Mouse (Mus musculus): ENCODE results near the gene Cacnb4.

The Cacnb4 gene

DNA sequence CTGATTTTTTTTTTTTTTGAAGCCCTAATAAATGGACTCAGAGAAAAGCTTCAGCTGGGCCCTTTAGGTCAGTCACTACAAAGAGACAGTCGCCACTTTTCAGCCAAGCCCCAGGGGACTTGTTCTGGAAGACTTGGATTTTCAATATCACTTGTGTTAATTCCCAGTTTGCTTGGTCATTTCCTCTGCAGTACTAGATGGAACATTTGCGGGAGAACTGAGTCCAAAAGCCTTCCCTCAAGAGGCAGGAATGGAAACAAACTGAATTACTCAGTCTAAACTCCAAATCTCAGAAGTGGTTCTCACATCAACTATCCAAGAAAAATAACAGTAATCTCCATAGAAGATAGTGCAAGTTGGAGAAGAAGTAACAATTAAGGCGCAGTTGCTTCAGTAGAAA is 109.2 kb downstream of the Cacnb4 start:
- DNase-seq (ENCODE audit: low spot score): no peak

DNA sequence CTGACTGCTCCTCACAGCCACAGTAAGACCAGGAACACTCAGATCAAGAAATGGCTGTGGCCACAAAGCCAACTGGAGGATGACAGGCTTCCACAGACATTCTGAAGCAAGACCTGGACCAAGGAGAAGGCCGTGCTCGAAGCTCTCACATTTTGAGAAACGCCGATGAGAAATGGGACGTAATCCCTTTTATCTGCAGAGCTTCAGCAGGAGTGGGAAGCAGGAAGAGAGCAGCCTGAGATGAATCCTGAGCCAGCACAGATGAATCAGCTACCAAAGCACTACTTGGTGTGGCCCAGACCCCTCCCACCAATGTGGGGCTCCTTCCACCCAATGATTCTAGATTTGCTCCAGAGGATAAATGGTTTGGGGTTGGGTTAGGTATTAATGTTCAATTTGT is 113.4 kb downstream of the Cacnb4 start:
- DNase-seq (ENCODE audit: low spot score): no peak

DNA sequence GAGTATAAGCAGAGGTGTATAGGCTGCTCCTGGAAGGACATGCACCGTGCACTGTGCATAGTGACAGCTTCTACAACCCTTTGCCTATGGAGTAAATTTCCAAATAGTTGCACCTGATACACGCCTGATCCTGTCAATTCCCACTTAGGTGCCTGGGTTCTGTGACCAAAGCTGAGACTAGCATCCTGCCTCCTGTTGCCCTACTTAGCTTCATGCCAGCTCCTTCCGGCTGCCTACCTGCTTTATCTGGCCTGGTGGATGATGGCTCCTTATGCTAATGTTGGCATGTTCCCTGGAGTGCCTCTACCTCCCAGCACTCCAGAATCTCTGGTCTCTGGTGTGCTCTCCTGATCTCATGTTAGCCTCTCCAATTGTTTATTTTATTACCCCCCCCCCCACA is 114.3 kb downstream of the Cacnb4 start:
- no peak for DNase-seq (ENCODE audit: low spot score)

DNA sequence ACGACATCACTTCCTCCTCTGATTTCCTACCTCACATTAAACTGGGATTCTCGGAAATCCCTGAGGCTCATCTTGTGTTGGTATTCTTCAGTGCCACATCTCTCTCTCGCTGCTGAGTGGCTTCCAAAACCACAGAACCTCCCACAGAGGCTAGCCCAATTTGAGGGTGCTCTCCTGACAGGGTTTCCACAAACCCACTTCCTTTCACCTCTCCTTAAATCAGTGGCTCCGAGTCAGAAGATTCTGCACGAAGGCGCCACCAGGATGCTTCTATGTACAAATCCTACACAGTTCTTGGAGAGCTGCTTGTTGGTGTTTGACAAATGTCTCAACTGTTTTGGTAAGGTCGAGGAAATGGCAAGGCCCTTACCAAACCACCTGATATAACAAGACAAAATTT is 115.5 kb downstream of the Cacnb4 start:
- no peak for DNase-seq (ENCODE audit: low spot score)

DNA sequence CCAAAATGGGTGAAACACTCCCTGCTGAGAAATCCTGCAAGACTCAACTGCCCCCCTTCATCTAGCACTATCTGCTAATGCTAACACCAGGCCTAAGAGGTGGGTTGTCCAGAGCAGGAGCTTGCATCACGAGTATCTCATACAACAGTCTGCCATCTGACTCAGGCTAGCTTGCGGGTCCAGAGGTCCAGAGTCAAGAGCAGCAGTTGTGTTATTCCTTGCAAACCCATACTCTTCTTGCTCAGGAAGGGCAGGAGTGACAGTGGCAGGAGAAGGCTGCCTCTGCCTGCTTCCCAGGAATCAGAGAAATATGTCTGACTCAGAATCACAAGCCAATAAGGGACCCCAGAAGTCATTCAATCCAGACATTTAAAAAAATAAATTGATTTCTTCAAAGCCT is 116.4 kb downstream of the Cacnb4 start:
- no peak for DNase-seq (ENCODE audit: low spot score)

DNA sequence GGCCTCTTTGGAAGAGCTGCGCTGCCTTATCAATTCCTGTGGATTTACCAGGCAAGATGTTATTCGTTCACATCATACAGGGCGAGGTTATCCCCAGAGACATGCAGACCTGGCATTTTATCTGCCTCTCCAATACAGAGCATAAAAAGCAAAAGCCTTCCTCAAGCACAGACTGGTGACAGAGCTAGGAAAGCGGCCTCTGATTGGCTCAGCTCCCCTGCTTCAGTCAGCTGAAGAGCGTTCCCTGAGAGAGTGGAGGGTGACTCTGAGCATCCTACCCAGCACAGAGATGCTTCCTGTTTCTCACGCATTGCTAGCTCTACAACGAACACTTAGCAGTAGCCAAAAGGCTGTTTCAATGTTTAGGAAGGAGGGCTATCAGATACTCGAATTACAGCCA is 118.2 kb downstream of the Cacnb4 start:
- no peak for DNase-seq (ENCODE audit: low spot score)

DNA sequence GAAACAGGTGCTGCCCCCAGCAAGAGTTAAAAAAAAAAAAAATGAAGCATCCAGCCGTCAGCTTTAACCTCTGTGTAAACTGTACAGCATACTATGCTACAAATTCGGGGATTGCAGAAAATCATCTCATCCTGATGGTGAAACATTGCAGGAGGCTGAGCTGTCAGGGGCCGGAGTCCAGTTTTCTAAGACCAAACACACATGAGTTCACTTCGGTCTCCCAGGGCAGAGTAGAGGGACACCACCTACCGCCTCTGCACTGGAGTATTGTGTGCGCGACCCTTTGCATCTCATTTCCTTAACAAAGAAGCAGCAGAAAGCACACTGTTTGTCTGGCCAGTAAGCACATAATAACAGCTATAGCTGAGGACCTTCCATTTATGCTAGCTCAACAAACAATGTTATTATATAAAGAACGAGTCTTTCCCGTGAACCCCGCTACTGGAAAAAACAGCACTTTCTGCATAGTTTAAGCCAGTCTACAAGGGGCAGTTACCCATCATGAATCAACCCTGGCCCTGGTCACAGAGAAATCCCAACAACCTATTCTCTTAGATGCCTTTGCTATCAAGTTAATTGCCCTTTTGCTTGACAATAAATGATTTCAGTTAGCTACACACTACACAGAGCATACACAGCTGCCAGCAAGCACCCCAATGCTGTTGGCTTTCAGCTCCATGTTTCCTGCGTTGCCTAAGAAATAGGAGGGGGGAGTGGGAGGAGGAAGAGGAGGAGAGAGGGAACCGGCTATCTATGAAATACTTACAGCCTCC is 118.9 kb downstream of the Cacnb4 start:
- DNase-seq (ENCODE audit: low spot score): no peak

DNA sequence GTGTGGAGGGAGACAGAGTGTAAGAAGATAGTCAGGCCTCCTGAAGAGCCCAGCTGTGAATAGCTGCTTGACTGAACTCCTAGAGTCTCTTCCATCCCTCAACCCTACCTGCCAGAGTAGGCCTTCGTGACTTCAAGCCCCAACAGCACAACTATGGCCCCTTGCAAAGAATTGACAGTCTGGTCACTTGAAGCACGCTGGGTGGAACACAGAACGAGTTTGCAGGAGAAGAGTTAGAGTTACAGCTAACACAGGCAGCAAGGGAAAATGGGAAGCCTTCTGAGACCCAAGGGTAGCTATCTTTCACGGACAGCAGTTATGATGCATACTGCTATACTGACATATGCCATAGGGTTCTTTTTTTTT is 119.7 kb downstream of the Cacnb4 start:
- no peak for DNase-seq (ENCODE audit: low spot score)

DNA sequence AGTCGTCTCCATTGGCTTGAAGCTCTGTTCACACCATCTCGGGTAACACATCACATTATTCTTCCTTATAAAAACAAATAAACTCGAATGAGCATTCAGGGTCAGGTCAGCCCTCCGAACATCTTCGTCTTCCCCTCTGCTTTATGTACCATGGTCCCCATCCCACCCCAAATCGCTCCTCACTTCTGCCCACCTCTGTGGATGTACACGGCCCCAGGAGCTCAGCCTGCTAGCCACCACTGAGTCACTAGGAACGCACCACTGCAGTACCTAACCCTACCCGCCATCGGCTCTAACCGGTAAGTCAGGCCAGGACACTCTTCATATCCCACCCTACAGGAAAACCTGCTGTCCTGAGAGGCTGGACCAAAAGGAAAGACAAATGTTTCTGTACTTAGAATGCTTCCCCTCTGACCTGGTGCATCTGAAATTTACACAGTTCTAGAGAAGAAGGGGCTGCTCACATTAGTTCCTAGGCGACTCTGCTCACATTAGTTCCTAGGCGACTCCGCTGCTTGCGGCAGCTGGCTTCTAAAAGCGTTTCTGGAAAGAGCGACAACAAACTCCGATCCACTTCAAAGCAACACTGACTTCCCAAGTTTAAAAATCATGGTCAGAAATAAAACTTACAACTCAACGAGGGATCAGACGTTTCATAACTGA is 120.2 kb downstream of the Cacnb4 start:
- DNase-seq (ENCODE audit: low spot score): no peak

DNA sequence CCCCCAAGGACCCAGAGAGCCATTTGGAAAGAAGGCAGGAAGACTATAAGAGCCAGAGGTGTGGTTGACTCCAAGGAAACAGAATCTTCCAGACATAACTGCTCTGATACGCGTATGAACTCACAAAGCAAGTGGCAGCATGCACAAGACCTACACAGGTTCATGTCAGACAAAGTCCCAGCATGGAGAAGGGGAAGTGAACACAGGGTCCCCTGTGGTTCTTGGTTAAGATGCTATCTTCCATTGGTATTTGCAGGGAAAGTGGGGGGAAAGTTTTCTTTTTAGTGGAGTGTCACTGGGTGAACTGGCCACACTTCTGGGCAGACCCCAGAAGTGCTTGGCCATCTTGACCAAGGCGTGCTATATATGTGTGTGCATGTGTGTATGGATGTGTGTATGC is 128.2 kb downstream of the Cacnb4 start:
- DNase-seq (ENCODE audit: low spot score): no peak

DNA sequence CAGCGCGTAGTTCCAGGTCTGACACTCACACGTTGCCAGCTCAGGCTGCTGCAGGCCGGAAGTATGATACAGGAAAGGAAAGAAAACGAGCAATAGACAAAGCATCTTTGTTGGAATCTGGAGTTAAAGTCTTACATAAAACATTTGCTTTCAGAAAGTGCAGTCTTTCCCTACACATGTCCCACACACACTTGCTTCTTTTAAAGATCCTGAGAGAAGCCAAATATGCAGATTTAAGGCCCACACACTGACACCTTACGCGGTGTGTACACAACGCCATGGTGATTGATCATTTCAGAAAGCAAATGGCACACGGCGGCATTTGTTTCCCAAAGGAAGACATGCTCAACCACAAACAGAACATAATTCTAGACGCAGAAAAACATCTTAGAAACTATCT is 129.3 kb downstream of the Cacnb4 start:
- DNase-seq (ENCODE audit: low spot score): no peak

DNA sequence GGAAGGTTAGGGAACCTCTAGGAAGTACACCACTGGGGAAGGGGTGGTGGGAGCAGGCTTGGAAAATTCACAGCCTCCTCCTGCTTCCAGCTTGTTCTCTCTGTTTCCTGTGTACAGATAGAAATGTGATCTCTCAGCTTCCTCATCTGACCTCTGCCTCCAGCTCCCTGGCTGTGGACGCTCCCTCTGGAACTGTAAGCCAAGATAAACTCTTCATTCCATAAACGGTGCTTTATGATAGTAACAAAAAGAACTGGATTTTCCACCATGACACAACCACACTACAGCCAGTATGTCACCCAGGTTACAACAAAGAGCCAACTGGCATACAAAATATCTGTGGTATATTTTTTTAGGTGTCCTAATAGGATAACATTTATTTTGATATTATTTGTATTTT is 132.1 kb downstream of the Cacnb4 start:
- DNase-seq (ENCODE audit: low spot score): no peak

DNA sequence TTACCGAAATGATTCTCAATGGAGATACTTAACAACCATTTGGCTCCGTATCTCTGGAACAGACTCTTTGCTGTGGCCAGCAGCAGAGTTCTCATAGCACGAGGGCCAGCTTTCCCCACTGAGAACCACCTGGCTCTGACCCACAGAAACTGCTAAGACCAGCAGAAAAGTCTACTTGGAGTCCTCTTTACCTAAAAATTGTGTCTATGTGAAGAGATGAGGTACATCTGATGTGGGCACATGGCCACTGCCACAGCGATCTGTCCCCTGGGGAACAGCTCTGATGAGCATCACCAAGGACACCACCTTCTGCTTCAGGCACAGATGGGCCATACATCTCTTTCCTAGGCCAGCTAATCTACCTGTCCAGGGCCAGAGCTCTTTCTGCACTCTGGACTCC is 135.6 kb downstream of the Cacnb4 start:
- DNase-seq (ENCODE audit: low spot score): no peak

DNA sequence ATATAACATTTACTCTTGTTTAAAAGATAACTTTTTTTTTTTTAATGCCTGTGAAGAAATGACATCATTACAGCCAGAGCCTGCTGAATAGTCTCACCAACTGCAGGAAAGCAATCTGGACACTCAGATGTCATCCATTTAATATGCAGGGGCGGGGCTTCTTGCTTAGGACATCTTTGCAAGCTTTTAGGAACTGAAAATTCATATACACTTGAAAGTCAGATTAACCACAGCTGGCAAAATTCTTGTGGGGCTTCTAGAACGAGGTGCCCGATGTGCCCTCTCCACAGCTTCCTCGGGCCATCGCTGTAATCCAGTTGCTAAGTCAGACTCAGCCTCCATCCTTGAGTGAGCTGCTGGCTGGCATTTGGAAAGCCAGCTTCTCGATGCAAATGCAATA is 137.3 kb downstream of the Cacnb4 start:
- no peak for DNase-seq (ENCODE audit: low spot score)

DNA sequence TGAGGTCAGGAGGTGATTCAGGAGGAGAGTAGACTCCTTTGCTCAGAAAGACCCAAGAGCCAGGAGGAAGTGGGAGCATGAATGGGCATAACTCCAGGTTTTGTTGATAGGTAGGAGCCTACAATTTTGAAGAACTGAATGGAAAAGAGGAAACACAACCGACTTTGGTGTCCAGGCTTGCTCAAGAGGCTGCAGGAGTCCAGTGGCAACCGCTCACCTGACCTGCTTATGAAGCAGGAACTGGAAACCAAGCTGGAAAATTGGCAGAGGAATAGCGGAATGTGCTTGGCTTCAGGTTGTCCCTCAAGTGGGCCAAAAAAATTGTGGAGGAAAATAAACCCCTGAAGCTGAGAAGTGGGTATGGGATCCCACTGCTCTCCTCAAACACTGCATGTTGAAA is 139.0 kb downstream of the Cacnb4 start:
- no peak for DNase-seq (ENCODE audit: low spot score)

DNA sequence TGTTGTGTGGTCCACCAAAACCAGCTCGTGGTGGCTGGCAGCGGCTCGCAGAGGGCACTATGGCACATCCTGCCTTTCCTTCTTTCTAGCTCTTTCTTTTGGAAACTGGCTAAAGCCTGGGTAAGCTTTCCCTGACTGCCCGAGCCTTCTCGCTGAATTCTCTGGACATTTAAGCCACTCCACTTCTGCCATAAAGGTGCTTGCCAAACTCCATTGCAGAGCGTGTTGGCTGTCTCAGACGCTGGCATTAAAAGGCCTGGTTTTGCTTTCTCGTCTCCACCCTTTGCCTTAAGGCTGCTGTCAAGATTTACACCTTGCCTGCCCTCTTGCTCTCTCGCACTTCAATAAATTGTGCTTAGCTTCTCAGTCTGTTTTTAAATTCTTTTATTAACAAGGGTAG is 139.5 kb downstream of the Cacnb4 start:
- no peak for DNase-seq (ENCODE audit: low spot score)

DNA sequence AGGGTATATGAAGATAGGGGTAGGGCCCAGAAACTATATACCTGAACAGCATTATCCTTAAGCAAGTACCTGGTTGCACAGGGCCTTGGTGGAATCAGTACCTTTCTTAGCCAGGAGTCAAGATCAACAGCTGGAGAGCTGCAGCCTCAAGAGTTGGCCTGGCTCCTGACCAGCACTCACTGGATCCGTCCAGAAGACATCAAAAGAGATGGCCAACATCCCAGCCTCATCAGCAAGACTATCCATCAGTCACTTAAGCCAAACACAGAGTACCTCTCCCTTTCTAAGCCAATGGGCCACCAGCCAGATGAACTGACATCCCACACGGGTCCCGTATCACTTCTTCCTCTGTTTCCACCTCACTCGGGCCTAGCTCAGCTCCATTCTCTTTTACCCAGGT is 140.1 kb downstream of the Cacnb4 start:
- DNase-seq (ENCODE audit: low spot score): peak; percentile 7

DNA sequence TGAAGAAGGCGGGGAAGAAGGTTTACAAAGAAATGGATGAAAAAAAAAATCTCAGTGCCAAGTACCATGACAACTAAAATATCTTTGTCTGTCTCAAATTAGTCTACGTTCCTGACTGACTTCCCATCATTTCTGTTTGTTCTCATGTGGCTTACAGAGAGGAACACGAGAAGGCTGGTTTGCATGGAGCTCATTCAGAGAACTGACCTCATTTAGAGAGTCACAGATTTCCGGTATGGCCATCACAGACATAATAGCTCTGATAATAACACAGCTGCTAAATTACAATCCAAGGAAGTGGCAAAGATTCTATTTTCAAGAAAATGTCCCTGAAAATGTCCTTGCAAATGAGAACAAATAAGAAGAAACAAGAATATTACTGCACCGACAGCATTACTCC is 142.9 kb downstream of the Cacnb4 start:
- DNase-seq (ENCODE audit: low spot score): no peak

DNA sequence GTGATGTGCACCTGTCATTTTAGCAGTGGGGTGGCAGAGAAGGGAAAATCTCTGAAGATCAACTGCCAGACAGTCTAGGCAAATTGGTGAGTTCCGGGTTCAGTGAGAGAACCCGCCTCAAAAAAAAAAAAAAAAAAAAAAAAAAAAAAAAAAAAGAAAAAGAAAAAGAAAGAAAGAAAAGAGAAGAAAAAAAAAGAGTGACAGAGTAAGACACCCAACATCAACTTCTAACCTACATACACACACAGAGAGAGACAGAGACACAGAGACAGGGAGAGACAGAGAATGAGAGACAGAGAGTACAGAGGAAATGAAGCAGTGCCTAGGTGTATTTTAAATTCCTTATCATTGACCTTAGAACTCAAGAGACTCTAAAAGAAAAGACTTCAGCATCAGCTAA is 146.1 kb downstream of the Cacnb4 start:
- DNase-seq (ENCODE audit: low spot score): no peak

DNA sequence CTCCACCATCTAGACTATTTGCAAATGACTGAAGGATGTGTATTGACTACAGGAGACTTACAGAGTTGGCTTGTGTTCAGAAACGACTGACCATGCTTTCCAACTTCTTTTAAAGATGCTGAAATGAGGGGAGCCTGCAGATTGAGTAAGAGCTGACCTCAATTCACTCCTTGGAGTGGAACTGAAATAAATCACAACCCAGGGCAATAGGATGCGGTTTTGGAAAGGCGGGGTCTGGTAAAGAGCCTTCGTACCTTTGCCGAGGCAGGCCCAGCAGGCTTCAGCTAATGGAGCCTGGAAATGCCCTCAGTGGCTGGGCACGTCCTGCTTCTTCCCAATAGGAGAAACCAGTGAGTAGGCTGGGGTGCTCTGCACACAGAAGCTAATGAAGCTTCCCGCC is 147.4 kb downstream of the Cacnb4 start:
- DNase-seq (ENCODE audit: low spot score): no peak

DNA sequence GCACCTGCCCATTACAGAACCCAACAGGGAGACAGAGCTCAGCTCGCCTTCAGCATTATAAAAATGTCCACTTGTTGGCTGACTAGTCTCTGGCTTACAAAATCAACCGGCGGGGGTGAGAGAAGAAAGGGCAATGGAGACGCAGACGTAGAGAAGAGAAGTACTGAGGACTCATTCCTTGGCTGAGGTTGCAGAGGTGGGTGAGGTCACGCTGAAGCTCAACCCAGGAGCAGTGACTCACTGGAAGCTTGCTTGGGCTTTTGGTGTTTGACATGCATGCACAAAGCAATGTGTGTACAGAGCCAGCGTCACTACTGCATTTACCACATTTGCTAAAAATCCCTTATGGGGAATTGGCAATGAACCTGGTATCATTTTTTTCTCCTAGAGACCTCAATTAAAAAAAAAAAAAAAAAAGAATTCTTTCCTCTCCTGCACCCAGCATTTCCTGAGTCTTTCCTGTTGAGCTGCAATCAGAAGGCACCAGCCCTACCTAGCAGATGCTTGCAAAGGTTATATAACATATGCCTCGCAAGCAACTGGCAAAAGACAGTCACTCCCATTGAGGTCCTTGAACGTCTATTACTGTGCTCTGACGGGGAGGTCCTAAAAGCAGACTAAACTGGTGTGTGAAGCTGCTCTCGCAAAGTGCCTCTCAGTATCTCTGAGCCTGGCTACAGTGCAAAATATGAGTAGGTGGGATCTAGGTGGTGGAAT is 150.6 kb downstream of the Cacnb4 start:
- DNase-seq (ENCODE audit: low spot score): no peak

DNA sequence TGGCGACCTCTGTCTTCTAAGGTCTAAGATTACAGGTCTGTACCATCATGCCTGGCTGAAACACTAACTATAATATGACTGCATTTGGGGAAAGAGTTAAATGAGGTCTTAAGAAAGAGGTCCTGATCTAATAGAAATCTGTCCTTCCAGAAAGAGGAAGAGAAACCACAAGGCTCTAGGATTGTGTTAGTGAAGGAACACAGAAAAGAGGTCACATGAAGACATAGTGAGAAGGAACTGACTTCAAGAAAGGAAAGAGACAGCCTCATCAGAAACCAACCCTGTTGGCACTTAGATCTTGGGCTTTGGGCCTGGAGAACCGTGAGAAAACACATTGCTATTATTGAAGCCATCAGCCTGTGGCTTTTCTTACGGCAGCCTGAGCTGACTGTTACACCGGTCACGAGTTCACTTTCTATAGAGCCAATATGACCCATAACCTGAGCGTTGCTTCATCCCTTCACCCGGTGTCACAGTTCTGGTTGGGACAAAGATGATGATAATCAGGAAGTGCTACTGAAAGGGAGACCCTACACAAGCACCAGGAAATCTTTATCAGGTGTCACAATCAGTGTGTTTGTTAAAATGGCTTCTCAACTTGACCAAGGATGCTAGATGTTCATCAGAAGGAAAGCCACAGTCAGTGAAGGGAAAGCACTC is 153.4 kb downstream of the Cacnb4 start:
- no peak for DNase-seq (ENCODE audit: low spot score)

DNA sequence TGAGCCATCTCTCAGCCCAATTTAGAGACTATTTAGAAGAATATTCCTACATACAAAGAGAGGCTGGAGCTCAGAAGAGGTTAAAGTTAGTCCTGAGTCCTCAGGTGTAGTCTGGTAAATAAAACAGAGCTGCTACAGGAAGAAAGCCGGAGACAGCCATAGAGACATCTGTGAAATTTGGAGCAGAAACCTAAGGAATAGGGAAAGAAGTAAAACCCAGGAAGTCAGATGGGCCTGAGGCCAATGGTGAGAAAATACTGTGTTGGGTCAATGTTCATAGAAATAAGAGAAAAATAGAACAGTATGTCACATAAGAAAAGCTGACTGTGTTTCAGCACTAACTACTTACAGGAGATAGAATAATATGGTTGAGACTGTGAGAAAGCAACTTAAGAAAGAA is 155.6 kb downstream of the Cacnb4 start:
- DNase-seq (ENCODE audit: low spot score): no peak

Data from urinary bladder, postnatal 14 days (tissue).